Mouse (Mus musculus) intestine, embryonic 15.5 days (tissue): Measurements from ENCODE around the gene Arap1. TPM values are rescaled to one million over a fixed set of nuclear protein-coding genes. Genes with fewer than 3 reads are reported as not detected.

Experiments used
- ATAC-seq: fragments of 200-750 bp; cut with Nextera tagmentation; 2 replicates; pipeline ENCODE4 v1.8.0; 2017; ENCODE audit warnings: moderate TSS enrichment, moderate library complexity
- H3K27ac ChIP-seq: fragments of 300-500 bp; sonication (generic); 2 replicates; pipeline ENCODE4 v1.5.1; 2015; ENCODE audit warnings: mild to moderate bottlenecking, inconsistent platforms
- H3K27me3 ChIP-seq: fragments of 300-500 bp; sonication (generic); replicated peaks from 2 replicates; pipeline ENCODE4 v1.6.1; 2015; ENCODE audit warnings: inconsistent platforms
- H3K36me3 ChIP-seq: fragments of 300-500 bp; sonication (generic); 2 replicates; pipeline ENCODE4 v1.6.1; 2015; ENCODE audit warnings: inconsistent platforms
- H3K4me1 ChIP-seq: fragments of 300-500 bp; sonication (generic); replicated peaks from 2 replicates; pipeline ENCODE4 v1.6.1; 2015; ENCODE audit warnings: inconsistent platforms
- H3K4me2 ChIP-seq: fragments of 300-500 bp; sonication (generic); replicated peaks from 2 replicates; pipeline ENCODE4 v1.6.1; 2015; ENCODE audit warnings: mild to moderate bottlenecking, inconsistent platforms
- H3K4me3 ChIP-seq: fragments of 300-500 bp; sonication (generic); replicated peaks from 2 replicates; pipeline ENCODE4 v1.5.1; 2015; ENCODE audit warnings: inconsistent platforms
- H3K9ac ChIP-seq: fragments of 300-500 bp; sonication (generic); 2 replicates; pipeline ENCODE4 v1.6.1; 2015; ENCODE audit warnings: inconsistent platforms
- H3K9me3 ChIP-seq: fragments of 300-500 bp; sonication (generic); 2 replicates; pipeline ENCODE4 v1.6.1; 2016; ENCODE audit warnings: inconsistent platforms
- WGBS: fragments of 180-500 bp; shearing (Covaris S2); methylation state at CpG from one replicate; pipeline ENCODE4 v1.1.7; 2015; 5-methylcytosine and 5-hydroxymethylcytosine counted together
- polyA plus RNA-seq: library from polyadenylated mRNA; unstranded; fragments of >200 nt; fragmentation: Nextera tagmentation; extraction: Ambion mirVana; gene quantifications from 2 replicates; pipeline ENCODE4 v1.2.1, GENCODE M21; 2015

Gene Arap1
- polyA plus RNA-seq, 1 experiment from 2014 or later, result 58.4 TPM

- Histone ChIP-seq H3K36me3 (no peaks in the 10 kb centered on the region), H3K4me2 (no peak overlapping the region), H3K4me3 (no peak overlapping the region), H3K27me3 (no peaks in the 10 kb centered on the region), H3K9me3 (no peaks in the 10 kb centered on the region), H3K4me1 (no peaks in the 10 kb centered on the region), H3K9ac (no peak overlapping the region), H3K27ac (no peak overlapping the region)
- WGBS, result 61% methylated on average over 6 of the region's 6 CpGs
- ATAC-seq, result no peak
Measured at GRCm38 (mm10) chr7:101435038-101435437, 87.2 kb downstream of the Arap1 start.

- Histone ChIP-seq H3K4me2 (no peak overlapping the region), H3K4me3 (no peak overlapping the region), H3K9ac (no peak overlapping the region), H3K9me3 (no peaks in the 10 kb centered on the region), H3K4me1 (no peaks in the 10 kb centered on the region), H3K27me3 (no peaks in the 10 kb centered on the region), H3K27ac (no peak overlapping the region), H3K36me3 (no peaks in the 10 kb centered on the region)
- no peak for ATAC-seq
- WGBS, result 10% methylated on average over 1 of the region's 1 CpGs
Measured at GRCm38 (mm10) chr7:101437876-101438275, 90.0 kb downstream of the Arap1 start.

GRCm38 (mm10) chr7:101443093-101443492, 95.2 kb downstream of the Arap1 start:
- WGBS, result 69% methylated on average over 10 of the region's 10 CpGs
- no peak for ATAC-seq

GRCm38 (mm10) chr7:101444211-101444610, 96.3 kb downstream of the Arap1 start:
- WGBS, result 77% methylated on average over 4 of the region's 4 CpGs

More at GRCm38 (mm10) chr7:101443093-101443492, 95.2 kb downstream of the Arap1 start:
- Histone ChIP-seq H3K36me3 (no peaks in the 10 kb centered on the region), H3K4me1 (no peaks in the 10 kb centered on the region), H3K27me3 (no peaks in the 10 kb centered on the region), H3K4me2 (no peak overlapping the region), H3K9me3 (no peaks in the 10 kb centered on the region), H3K27ac (no peak overlapping the region), H3K4me3 (no peak overlapping the region), H3K9ac (no peak overlapping the region)

GRCm38 (mm10) chr7:101449855-101450254, 102.0 kb downstream of the Arap1 start:
- no peaks in the 10 kb centered on the region for H3K36me3 ChIP-seq
- WGBS, result 35% methylated on average over 3 of the region's 3 CpGs
- no peaks in the 10 kb centered on the region for H3K9me3 ChIP-seq
- H3K4me2 ChIP-seq, result no peak overlapping the region
- peaks cover 24% of the 10 kb centered on the region for H3K27me3 ChIP-seq
- no peak overlapping the region for H3K9ac ChIP-seq
- ATAC-seq, result no peak
- H3K4me3 ChIP-seq, result no peak overlapping the region
- H3K4me1 ChIP-seq, result 0 out of 2 replicates have a peak, but pooled peaks cover 5% of the 10 kb centered on the region
- H3K27ac ChIP-seq, result no peak overlapping the region

More at GRCm38 (mm10) chr7:101444211-101444610, 96.3 kb downstream of the Arap1 start:
- Histone ChIP-seq H3K4me3 (no peak overlapping the region), H3K27me3 (no peaks in the 10 kb centered on the region), H3K9ac (no peak overlapping the region), H3K4me2 (no peak overlapping the region), H3K4me1 (no peaks in the 10 kb centered on the region), H3K36me3 (no peaks in the 10 kb centered on the region), H3K9me3 (no peaks in the 10 kb centered on the region), H3K27ac (no peak overlapping the region)
- no peak for ATAC-seq

GRCm38 (mm10) chr7:101450422-101451401, 102.8 kb downstream of the Arap1 start:
- under 1% methylated on average over 68 of the region's 68 CpGs for WGBS
- Histone ChIP-seq H3K27ac (no peak overlapping the region), H3K9me3 (no peaks in the 10 kb centered on the region), H3K4me3 (peak overlapping the region; percentile 58), H3K4me2 (peak overlapping the region; percentile 99), H3K36me3 (no peaks in the 10 kb centered on the region), H3K9ac (peak overlapping the region; percentile 42), H3K4me1 (0 out of 2 replicates have a peak, but pooled peaks cover 5% of the 10 kb centered on the region), H3K27me3 (peaks cover 24% of the 10 kb centered on the region)
- peak; percentile 89 for ATAC-seq

- Histone ChIP-seq H3K9me3 (no peaks in the 10 kb centered on the region), H3K4me2 (peak overlapping the region; percentile 99), H3K9ac (no peak overlapping the region), H3K36me3 (no peaks in the 10 kb centered on the region), H3K27ac (no peak overlapping the region), H3K4me3 (peak overlapping the region; percentile 58), H3K27me3 (peaks cover 24% of the 10 kb centered on the region), H3K4me1 (0 out of 2 replicates have a peak, but pooled peaks cover 5% of the 10 kb centered on the region)
- WGBS, result 81% methylated on average over 3 of the region's 3 CpGs
- ATAC-seq, result no peak
Measured at GRCm38 (mm10) chr7:101452669-101453068, 104.8 kb downstream of the Arap1 start.

GRCm38 (mm10) chr7:101453296-101453695, 105.4 kb downstream of the Arap1 start:
- H3K36me3 ChIP-seq, result no peaks in the 10 kb centered on the region
- H3K4me1 ChIP-seq, result 0 out of 2 replicates have a peak, but pooled peaks cover 10% of the 10 kb centered on the region
- H3K27me3 ChIP-seq, result peaks cover 24% of the 10 kb centered on the region
- WGBS, result 86% methylated on average over 3 of the region's 3 CpGs
- no peak overlapping the region for H3K27ac ChIP-seq
- no peaks in the 10 kb centered on the region for H3K9me3 ChIP-seq
- no peak for ATAC-seq
- peak overlapping the region; percentile 99 for H3K4me2 ChIP-seq
- peak overlapping the region; percentile 58; the same call in 1 of the 2 replicates for H3K4me3 ChIP-seq
- no peak overlapping the region for H3K9ac ChIP-seq

GRCm38 (mm10) chr7:101453725-101454124, 105.9 kb downstream of the Arap1 start:
- Histone ChIP-seq H3K9ac (no peak overlapping the region), H3K4me3 (no peak overlapping the region), H3K9me3 (no peaks in the 10 kb centered on the region), H3K4me2 (peak overlapping the region; percentile 99; the same call in 1 of the 2 replicates), H3K27me3 (peaks cover 24% of the 10 kb centered on the region), H3K4me1 (0 out of 2 replicates have a peak, but pooled peaks cover 13% of the 10 kb centered on the region), H3K27ac (no peak overlapping the region), H3K36me3 (no peaks in the 10 kb centered on the region)
- 45% methylated on average over 8 of the region's 8 CpGs for WGBS
- ATAC-seq, result no peak

- Histone ChIP-seq H3K36me3 (no peaks in the 10 kb centered on the region), H3K27me3 (peaks cover 24% of the 10 kb centered on the region), H3K9ac (no peak overlapping the region), H3K9me3 (no peaks in the 10 kb centered on the region), H3K27ac (no peak overlapping the region), H3K4me3 (no peak overlapping the region), H3K4me1 (0 out of 2 replicates have a peak, but pooled peaks cover 18% of the 10 kb centered on the region), H3K4me2 (no peak overlapping the region)
- WGBS, result 89% methylated on average over 9 of the region's 9 CpGs
- ATAC-seq, result no peak
Measured at GRCm38 (mm10) chr7:101454479-101454878, 106.6 kb downstream of the Arap1 start.

- Histone ChIP-seq H3K4me1 (peaks cover 19% of the 10 kb centered on the region; the same call in 1 of the 2 replicates), H3K4me3 (no peak overlapping the region), H3K9ac (no peak overlapping the region), H3K9me3 (no peaks in the 10 kb centered on the region), H3K27ac (no peak overlapping the region), H3K4me2 (no peak overlapping the region), H3K27me3 (peaks cover 17% of the 10 kb centered on the region), H3K36me3 (no peaks in the 10 kb centered on the region)
- ATAC-seq, result no peak
- WGBS, result 74% methylated on average over 6 of the region's 6 CpGs
Measured at GRCm38 (mm10) chr7:101455141-101455540, 107.3 kb downstream of the Arap1 start.

- Histone ChIP-seq H3K27ac (no peak overlapping the region), H3K9me3 (no peaks in the 10 kb centered on the region)
- ATAC-seq, result no peak
Measured at GRCm38 (mm10) chr7:101456318-101456717, 108.5 kb downstream of the Arap1 start.

More at GRCm38 (mm10) chr7:101456318-101456717, 108.5 kb downstream of the Arap1 start:
- WGBS, result 71% methylated on average over 4 of the region's 4 CpGs
- H3K27me3 ChIP-seq, result peaks cover 15% of the 10 kb centered on the region
- H3K4me2 ChIP-seq, result no peak overlapping the region
- no peak overlapping the region for H3K9ac ChIP-seq
- H3K4me3 ChIP-seq, result no peak overlapping the region
- H3K36me3 ChIP-seq, result no peaks in the 10 kb centered on the region
- peaks cover 18% of the 10 kb centered on the region; the same call in 1 of the 2 replicates for H3K4me1 ChIP-seq
